In genomic region chr4:81564446-81564845, GRCm38 (mm10) we compare ENCODE assay signal across 7 mouse cellular contexts.
DNase-seq lines count a peak whose midpoint lies in the region; ATAC-seq and TF ChIP-seq lines count a peak whose summit lies in the region.

No protein-coding gene starts in this region.

- no peaks in the 10 kb centered on the region for H3K36me3 ChIP-seq in liver, postnatal 0 days (replicated peaks; ENCODE audit: insufficient read depth, low read length)
- no peaks in the 10 kb centered on the region for H3K36me3 ChIP-seq in hindbrain, embryonic 13.5 days

- no peak overlapping the region for H3K27ac ChIP-seq in liver, postnatal 0 days (ENCODE audit: low read depth)
- no peak overlapping the region for H3K27ac ChIP-seq in hindbrain, embryonic 13.5 days

- ATAC-seq in liver, postnatal 0 days = no peak
- ATAC-seq in hindbrain, embryonic 13.5 days (ENCODE audit: low FRiP score) = no peak
- no peak for ATAC-seq in megakaryocyte, adult 5-6 weeks (ENCODE audit: poor library complexity, severe bottlenecking)

- no peak overlapping the region for H3K4me3 ChIP-seq in liver, postnatal 0 days (ENCODE audit: low read depth, low read length)
- H3K4me3 ChIP-seq in hindbrain, embryonic 13.5 days = no peak overlapping the region

- H3K9me3 ChIP-seq in liver, postnatal 0 days (ENCODE audit: low read length) = no peaks in the 10 kb centered on the region
- H3K9me3 ChIP-seq in hindbrain, embryonic 13.5 days = no peaks in the 10 kb centered on the region

- no peaks in the 10 kb centered on the region for H3K4me1 ChIP-seq in liver, postnatal 0 days (ENCODE audit: insufficient read depth)
- peaks cover 42% of the 10 kb centered on the region for H3K4me1 ChIP-seq in hindbrain, embryonic 13.5 days (replicated peaks)

- no peak for DNase-seq in liver, postnatal 0 days
- no peak for DNase-seq in liver
- peak; percentile 3 for DNase-seq in c-Kit-positive CD71-positive TER-119-positive erythroid progenitor cells, embryonic 14.5 days (ENCODE audit: low spot score)
- DNase-seq in retina, postnatal 7 days (ENCODE audit: low read depth, low spot score) = peak; percentile 31
- DNase-seq in layer of hippocampus, adult 8-10 months (ENCODE audit: low spot score in 2 of 2) = no peak

- no peak overlapping the region for H3K4me2 ChIP-seq in liver, postnatal 0 days (ENCODE audit: low read depth, low read length)
- peak overlapping the region; percentile 40 for H3K4me2 ChIP-seq in hindbrain, embryonic 13.5 days

- WGBS in liver, postnatal 0 days (ENCODE audit: insufficient replicate concordance) = 9% methylated on average over 6 of the region's 6 CpGs
- WGBS in hindbrain, embryonic 13.5 days = 6% methylated on average over 6 of the region's 6 CpGs

- TF ChIP-seq EP300 in liver, postnatal 0 days (IDR thresholded peaks at IDR 0.05; ENCODE audit: low read depth) = no peak

- no peak overlapping the region for H3K9ac ChIP-seq in liver, postnatal 0 days (replicated peaks)
- H3K9ac ChIP-seq in hindbrain, embryonic 13.5 days = no peak overlapping the region

- H3K27me3 ChIP-seq in liver, postnatal 0 days (ENCODE audit: insufficient read depth, low read length) = no peaks in the 10 kb centered on the region
- no peaks in the 10 kb centered on the region for H3K27me3 ChIP-seq in hindbrain, embryonic 13.5 days

- TF ChIP-seq CTCF in liver, postnatal 0 days (IDR thresholded peaks at IDR 0.05; ENCODE audit: low read depth) = peak; percentile 50

Comparison
In these comparisons a context has a peak if more than half of its experiments do, and no peak if none do; other contexts are left out.
1. DNase-seq: peak in c-Kit-positive CD71-positive TER-119-positive erythroid progenitor cells, embryonic 14.5 days (single experiment) and retina, postnatal 7 days (single experiment); none in liver, postnatal 0 days (single experiment), liver (single experiment) and layer of hippocampus, adult 8-10 months (0 of 2).